Mouse (Mus musculus): ENCODE results near the gene 4930539E08Rik. TPM values are rescaled to one million over a fixed set of nuclear protein-coding genes. Genes with fewer than 3 reads are reported as not detected.
A peak's percentile ranks its signal among the peaks of the same experiment; 100 is the strongest.

Gene 4930539E08Rik
- polyA plus RNA-seq, 1 experiment from 2014 or later = 0.19 TPM

DNA sequence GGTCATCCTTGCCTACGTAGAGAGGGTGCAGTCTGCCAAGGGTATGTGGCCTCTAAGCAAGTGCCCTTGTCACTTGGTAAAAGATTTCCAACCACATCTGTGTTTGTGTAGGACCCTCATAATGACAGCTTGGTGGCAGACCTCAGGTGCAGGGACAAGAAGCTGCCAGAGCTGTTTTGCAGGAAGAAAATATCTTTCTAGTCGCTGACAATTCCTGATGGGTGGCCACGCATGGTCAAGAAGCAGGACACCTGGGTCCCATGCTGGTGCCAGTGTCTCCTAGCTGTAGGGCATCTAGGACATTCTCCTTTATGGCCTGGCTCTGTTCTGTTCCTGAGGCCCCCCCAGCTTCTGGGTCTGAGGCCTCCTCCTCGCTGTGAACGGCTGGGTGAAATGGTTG, 38.8 kb downstream of the 4930539E08Rik start:
- Histone ChIP-seq H3K4me2 (ENCODE audit: low read depth, low read length, severe bottlenecking) (no peak overlapping the region), H3K36me3 (ENCODE audit: control insufficient read depth, insufficient read depth, low read length) (no peaks in the 10 kb centered on the region), H3K9me3 (ENCODE audit: control insufficient read depth, low read length) (no peaks in the 10 kb centered on the region), H3K9ac (ENCODE audit: low read length) (no peak overlapping the region; the same call in 1 of the 2 replicates), H3K27ac (ENCODE audit: low read depth, low read length) (no peak overlapping the region), H3K4me3 (ENCODE audit: low read depth, low read length) (no peak overlapping the region), H3K4me1 (replicated peaks; ENCODE audit: control insufficient read depth, insufficient read depth, low read length) (no peaks in the 10 kb centered on the region; the same call in 1 of the 2 replicates), H3K27me3 (ENCODE audit: control insufficient read depth, insufficient read depth, low read length) (peaks cover 4% of the 10 kb centered on the region)
- no peak for DNase-seq (ENCODE audit: low spot score)
- 68% methylated on average over 5 of the region's 5 CpGs for WGBS
- no peak for ATAC-seq (replicated peaks; ENCODE audit: low FRiP score)

DNA sequence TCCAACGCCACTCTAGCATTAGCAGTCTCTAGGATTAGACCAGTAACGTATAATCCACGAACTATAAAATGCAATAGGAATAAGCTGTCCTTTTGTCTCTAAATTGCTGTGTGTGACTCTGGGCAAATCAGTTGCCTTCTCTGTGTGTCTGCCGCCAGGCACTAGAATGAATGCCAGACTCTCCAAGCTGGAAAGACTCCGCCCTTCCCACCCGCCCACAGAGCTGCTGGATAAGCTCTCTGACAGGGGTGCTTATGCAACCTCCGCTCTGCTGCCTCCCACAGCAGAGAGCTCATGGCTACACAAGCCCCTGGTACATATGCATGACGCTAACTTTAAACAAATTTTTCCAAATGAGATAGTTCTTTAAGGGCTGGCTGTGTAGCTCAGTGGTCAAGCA, 39.8 kb downstream of the 4930539E08Rik start:
- Histone ChIP-seq H3K36me3 (ENCODE audit: control insufficient read depth, insufficient read depth, low read length) (no peaks in the 10 kb centered on the region), H3K4me2 (ENCODE audit: low read depth, low read length, severe bottlenecking) (no peak overlapping the region), H3K9ac (ENCODE audit: low read length) (no peak overlapping the region), H3K27ac (ENCODE audit: low read depth, low read length) (no peak overlapping the region), H3K4me3 (ENCODE audit: low read depth, low read length) (no peak overlapping the region), H3K27me3 (ENCODE audit: control insufficient read depth, insufficient read depth, low read length) (no peaks in the 10 kb centered on the region; the same call in 1 of the 2 replicates), H3K9me3 (ENCODE audit: control insufficient read depth, low read length) (no peaks in the 10 kb centered on the region), H3K4me1 (replicated peaks; ENCODE audit: control insufficient read depth, insufficient read depth, low read length) (no peaks in the 10 kb centered on the region; the same call in 1 of the 2 replicates)
- ATAC-seq (replicated peaks; ENCODE audit: low FRiP score) = no peak
- DNase-seq (ENCODE audit: low spot score) = no peak
- WGBS = 48% methylated on average over 8 of the region's 8 CpGs

DNA sequence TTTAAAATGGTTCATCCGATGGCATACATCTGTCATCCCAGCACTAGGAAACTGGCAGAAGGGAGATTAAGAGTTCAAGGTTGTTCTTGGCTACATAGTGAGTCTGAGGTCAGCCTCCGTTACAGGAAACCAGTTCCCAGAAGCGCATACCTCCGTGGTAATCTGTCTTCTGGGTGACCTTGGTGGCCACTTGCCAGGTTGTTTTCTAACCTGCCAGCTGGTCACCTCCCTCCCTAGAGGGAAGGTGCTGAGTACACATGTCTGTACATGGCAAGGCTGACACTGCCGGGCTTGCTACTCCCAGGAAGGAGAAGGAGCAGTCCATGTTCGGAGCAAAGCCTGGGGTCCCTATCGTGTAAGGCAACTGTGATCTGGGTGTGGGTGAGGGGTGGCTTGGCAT, 40.3 kb downstream of the 4930539E08Rik start:
- Histone ChIP-seq H3K4me3 (ENCODE audit: low read depth, low read length) (no peak overlapping the region), H3K9me3 (ENCODE audit: control insufficient read depth, low read length) (no peaks in the 10 kb centered on the region), H3K27me3 (ENCODE audit: control insufficient read depth, insufficient read depth, low read length) (no peaks in the 10 kb centered on the region), H3K4me1 (replicated peaks; ENCODE audit: control insufficient read depth, insufficient read depth, low read length) (no peaks in the 10 kb centered on the region), H3K4me2 (ENCODE audit: low read depth, low read length, severe bottlenecking) (no peak overlapping the region), H3K9ac (ENCODE audit: low read length) (no peak overlapping the region), H3K36me3 (ENCODE audit: control insufficient read depth, insufficient read depth, low read length) (no peaks in the 10 kb centered on the region), H3K27ac (ENCODE audit: low read depth, low read length) (no peak overlapping the region)
- 84% methylated on average over 7 of the region's 7 CpGs for WGBS
- ATAC-seq (replicated peaks; ENCODE audit: low FRiP score) (no peak), DNase-seq (ENCODE audit: low spot score) (no peak)

DNA sequence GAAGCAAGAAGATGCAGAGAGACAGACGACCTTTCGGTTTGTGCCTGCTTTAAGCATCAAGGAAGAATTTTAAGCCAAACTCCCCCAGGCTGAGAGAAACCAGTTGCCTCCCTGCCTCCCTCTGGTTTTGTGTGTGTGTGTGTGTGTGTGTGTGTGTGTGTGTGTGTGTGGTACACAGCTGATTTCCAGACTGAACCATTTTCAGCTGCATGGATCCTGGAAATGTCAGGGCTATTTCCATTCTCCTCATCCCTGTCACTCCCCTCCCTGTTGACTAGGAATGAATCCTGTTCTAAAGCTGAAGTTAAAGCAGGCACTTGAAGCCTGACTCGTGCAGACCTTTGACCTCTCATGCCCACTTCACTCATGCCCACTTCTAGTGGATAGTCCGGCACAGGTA, 40.9 kb downstream of the 4930539E08Rik start:
- Histone ChIP-seq H3K9me3 (ENCODE audit: control insufficient read depth, low read length) (no peaks in the 10 kb centered on the region), H3K27me3 (ENCODE audit: control insufficient read depth, insufficient read depth, low read length) (no peaks in the 10 kb centered on the region), H3K36me3 (ENCODE audit: control insufficient read depth, insufficient read depth, low read length) (no peaks in the 10 kb centered on the region), H3K9ac (ENCODE audit: low read length) (no peak overlapping the region), H3K4me3 (ENCODE audit: low read depth, low read length) (no peak overlapping the region), H3K4me1 (replicated peaks; ENCODE audit: control insufficient read depth, insufficient read depth, low read length) (no peaks in the 10 kb centered on the region), H3K27ac (ENCODE audit: low read depth, low read length) (no peak overlapping the region), H3K4me2 (ENCODE audit: low read depth, low read length, severe bottlenecking) (no peak overlapping the region)
- ATAC-seq (replicated peaks; ENCODE audit: low FRiP score) (no peak), DNase-seq (ENCODE audit: low spot score) (no peak)
- WGBS = 82% methylated on average over 4 of the region's 4 CpGs

DNA sequence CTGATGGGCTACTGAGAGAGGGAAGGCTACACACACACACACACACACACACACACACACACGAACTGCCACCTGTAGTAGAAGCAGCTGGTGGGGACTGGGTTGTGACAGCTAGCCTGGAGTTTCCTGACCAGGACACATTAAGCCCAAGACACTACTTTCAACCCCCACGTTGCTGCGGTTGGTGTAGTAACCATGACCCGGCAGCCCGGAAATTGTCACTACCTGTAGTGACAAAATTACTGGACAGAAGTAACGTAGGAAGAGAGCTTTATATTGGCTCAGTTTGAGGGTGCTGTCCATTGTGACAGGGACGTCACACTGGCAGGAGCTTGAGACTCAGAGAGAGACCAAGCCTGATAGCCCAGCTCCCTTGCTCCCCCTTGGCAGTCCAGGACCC, 42.8 kb downstream of the 4930539E08Rik start:
- no peak for ATAC-seq (replicated peaks; ENCODE audit: low FRiP score)
- Histone ChIP-seq H3K9ac (ENCODE audit: low read length) (no peak overlapping the region), H3K4me2 (ENCODE audit: low read depth, low read length, severe bottlenecking) (no peak overlapping the region), H3K27me3 (ENCODE audit: control insufficient read depth, insufficient read depth, low read length) (no peaks in the 10 kb centered on the region), H3K9me3 (ENCODE audit: control insufficient read depth, low read length) (no peaks in the 10 kb centered on the region), H3K4me1 (replicated peaks; ENCODE audit: control insufficient read depth, insufficient read depth, low read length) (no peaks in the 10 kb centered on the region), H3K27ac (ENCODE audit: low read depth, low read length) (no peak overlapping the region), H3K4me3 (ENCODE audit: low read depth, low read length) (no peak overlapping the region), H3K36me3 (ENCODE audit: control insufficient read depth, insufficient read depth, low read length) (no peaks in the 10 kb centered on the region)
- WGBS = 90% methylated on average over 7 of the region's 7 CpGs
- no peak for DNase-seq (ENCODE audit: low spot score)

DNA sequence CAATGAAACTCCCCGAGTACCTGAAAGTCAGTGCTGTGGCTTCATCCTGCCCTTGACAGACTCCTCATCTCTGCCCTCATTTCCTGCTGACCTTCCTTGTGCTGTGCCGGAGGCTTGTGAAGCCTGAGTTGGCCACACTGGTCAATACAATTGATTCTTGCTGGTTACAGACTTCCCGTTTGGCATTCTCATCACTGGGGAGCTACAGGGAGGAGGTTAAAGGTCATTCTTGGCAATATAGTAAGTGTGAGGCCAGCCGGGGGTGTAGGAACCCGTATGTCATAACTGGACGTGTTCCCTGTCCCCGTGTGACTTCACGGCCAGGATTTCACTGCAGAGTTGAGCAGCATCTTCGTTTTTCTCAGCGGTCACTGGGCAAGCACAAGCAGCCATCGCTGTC, 43.3 kb downstream of the 4930539E08Rik start:
- no peaks in the 10 kb centered on the region for H3K9me3 ChIP-seq (ENCODE audit: control insufficient read depth, low read length)
- ATAC-seq (replicated peaks; ENCODE audit: low FRiP score) (no peak), DNase-seq (ENCODE audit: low spot score) (no peak)
- no peak overlapping the region for H3K9ac ChIP-seq (ENCODE audit: low read length)
- WGBS = 89% methylated on average over 11 of the region's 11 CpGs
- no peak overlapping the region for H3K27ac ChIP-seq (ENCODE audit: low read depth, low read length)
- H3K36me3 ChIP-seq (ENCODE audit: control insufficient read depth, insufficient read depth, low read length) = no peaks in the 10 kb centered on the region
- no peak overlapping the region for H3K4me3 ChIP-seq (ENCODE audit: low read depth, low read length)
- H3K4me1 ChIP-seq (replicated peaks; ENCODE audit: control insufficient read depth, insufficient read depth, low read length) = no peaks in the 10 kb centered on the region
- H3K4me2 ChIP-seq (ENCODE audit: low read depth, low read length, severe bottlenecking) = no peak overlapping the region
- H3K27me3 ChIP-seq (ENCODE audit: control insufficient read depth, insufficient read depth, low read length) = no peaks in the 10 kb centered on the region

DNA sequence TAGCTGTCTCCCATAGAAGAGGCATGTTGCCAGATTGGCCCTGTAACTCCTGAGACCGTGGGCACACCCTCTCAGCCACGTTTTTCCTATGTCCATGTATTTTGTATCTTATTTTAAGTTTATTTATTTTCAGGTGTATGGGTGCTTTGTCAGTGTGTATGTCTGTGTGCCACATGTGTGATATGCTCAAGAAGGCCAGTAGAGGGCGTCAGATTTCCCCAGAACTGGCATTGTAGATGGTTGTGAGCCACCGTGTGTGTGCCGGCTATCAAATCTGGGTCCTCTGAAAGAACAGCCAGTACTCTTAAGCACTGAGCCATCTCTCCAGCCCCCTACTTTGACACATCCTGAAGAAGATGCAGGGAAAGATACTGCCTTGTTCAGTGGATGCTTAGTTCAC, 44.7 kb downstream of the 4930539E08Rik start:
- ATAC-seq (replicated peaks; ENCODE audit: low FRiP score) = no peak
- H3K36me3 ChIP-seq (ENCODE audit: control insufficient read depth, insufficient read depth, low read length) = no peaks in the 10 kb centered on the region
- H3K27ac ChIP-seq (ENCODE audit: low read depth, low read length) = no peak overlapping the region
- H3K9me3 ChIP-seq (ENCODE audit: control insufficient read depth, low read length) = no peaks in the 10 kb centered on the region
- WGBS = 75% methylated on average over 5 of the region's 5 CpGs
- H3K4me3 ChIP-seq (ENCODE audit: low read depth, low read length) = no peak overlapping the region
- no peak overlapping the region for H3K4me2 ChIP-seq (ENCODE audit: low read depth, low read length, severe bottlenecking)
- H3K4me1 ChIP-seq (replicated peaks; ENCODE audit: control insufficient read depth, insufficient read depth, low read length) = no peaks in the 10 kb centered on the region
- DNase-seq (ENCODE audit: low spot score) = no peak
- H3K9ac ChIP-seq (ENCODE audit: low read length) = no peak overlapping the region
- H3K27me3 ChIP-seq (ENCODE audit: control insufficient read depth, insufficient read depth, low read length) = no peaks in the 10 kb centered on the region

DNA sequence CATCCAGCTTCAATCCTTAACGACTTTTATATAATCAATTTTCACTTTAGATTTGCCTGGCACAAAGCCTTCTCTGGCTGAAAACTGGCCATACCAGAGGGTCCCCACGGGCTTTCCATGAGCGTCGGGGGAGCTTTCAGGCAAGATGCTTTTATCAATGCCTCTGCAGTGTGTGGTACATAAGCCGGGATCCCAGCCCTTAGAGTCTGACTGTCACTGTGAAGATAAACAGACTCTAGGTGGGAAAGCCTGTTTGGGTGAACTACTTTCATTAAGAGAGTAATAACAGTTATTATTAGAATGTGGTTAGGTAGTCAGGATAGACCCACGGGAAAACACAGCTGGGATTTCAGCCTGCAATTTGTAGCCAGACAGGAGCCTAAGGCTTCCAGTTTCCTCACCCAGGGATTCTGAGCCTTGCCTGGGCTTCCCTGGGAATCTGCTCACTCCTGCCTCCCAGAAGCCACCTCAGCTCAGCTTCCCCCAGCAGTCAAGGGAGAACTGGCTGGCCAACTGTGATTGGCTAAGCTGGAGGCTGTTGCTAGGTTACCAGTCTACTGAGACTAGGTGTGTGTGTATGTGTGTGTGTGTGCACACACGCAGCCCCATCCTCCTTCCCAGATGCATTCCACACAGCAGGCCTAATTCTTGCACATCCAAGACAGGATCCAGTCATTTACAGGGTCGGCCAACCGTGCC, 45.6 kb downstream of the 4930539E08Rik start:
- no peak overlapping the region for H3K9ac ChIP-seq (ENCODE audit: low read length)
- H3K4me1 ChIP-seq (replicated peaks; ENCODE audit: control insufficient read depth, insufficient read depth, low read length) = no peaks in the 10 kb centered on the region
- no peaks in the 10 kb centered on the region for H3K9me3 ChIP-seq (ENCODE audit: control insufficient read depth, low read length)
- ATAC-seq (replicated peaks; ENCODE audit: low FRiP score) (no peak), DNase-seq (ENCODE audit: low spot score) (no peak)
- H3K4me3 ChIP-seq (ENCODE audit: low read depth, low read length) = no peak overlapping the region
- no peaks in the 10 kb centered on the region for H3K27me3 ChIP-seq (ENCODE audit: control insufficient read depth, insufficient read depth, low read length)
- no peak overlapping the region for H3K4me2 ChIP-seq (ENCODE audit: low read depth, low read length, severe bottlenecking)
- peak overlapping the region; percentile 12; the same call in 1 of the 2 replicates for H3K27ac ChIP-seq (ENCODE audit: low read depth, low read length)
- H3K36me3 ChIP-seq (ENCODE audit: control insufficient read depth, insufficient read depth, low read length) = no peaks in the 10 kb centered on the region
- WGBS = 74% methylated on average over 9 of the region's 9 CpGs

DNA sequence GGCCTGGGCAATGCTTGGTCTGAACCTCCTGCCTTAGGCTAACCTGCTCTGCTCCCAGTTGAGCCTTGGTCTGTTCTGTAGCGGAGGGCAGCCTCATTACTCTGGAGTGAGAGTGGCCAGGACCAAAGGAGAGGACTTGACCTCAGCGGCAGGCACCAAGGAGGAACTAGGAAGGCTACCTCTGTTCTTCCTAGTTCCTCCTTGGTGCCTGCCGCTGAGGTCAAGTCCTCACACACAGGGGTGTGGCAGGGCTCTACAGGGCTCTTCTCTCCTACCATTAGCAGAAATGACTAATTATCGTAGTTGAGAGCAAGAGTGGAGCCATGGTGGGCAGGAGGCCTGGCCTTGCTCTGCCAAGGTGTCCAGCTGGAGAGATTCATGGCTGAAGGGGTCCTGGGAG, 47.7 kb downstream of the 4930539E08Rik start:
- Histone ChIP-seq H3K27me3 (ENCODE audit: control insufficient read depth, insufficient read depth, low read length) (no peaks in the 10 kb centered on the region), H3K9ac (ENCODE audit: low read length) (no peak overlapping the region), H3K4me3 (ENCODE audit: low read depth, low read length) (no peak overlapping the region), H3K36me3 (ENCODE audit: control insufficient read depth, insufficient read depth, low read length) (no peaks in the 10 kb centered on the region), H3K27ac (ENCODE audit: low read depth, low read length) (no peak overlapping the region), H3K9me3 (ENCODE audit: control insufficient read depth, low read length) (no peaks in the 10 kb centered on the region), H3K4me1 (replicated peaks; ENCODE audit: control insufficient read depth, insufficient read depth, low read length) (no peaks in the 10 kb centered on the region), H3K4me2 (ENCODE audit: low read depth, low read length, severe bottlenecking) (no peak overlapping the region)
- DNase-seq (ENCODE audit: low spot score) (no peak), ATAC-seq (replicated peaks; ENCODE audit: low FRiP score) (no peak)
- 91% methylated on average over 4 of the region's 4 CpGs for WGBS
